Mouse (Mus musculus) gastrocnemius, postnatal 25 days (tissue): ENCODE data around the gene Tdrd5. TPM values are rescaled to one million over a fixed set of nuclear protein-coding genes. Genes with fewer than 3 reads are reported as not detected.
"Not testable (repeated sequence)": the region's sequence is repeated elsewhere in the genome, so short reads cannot be mapped to it uniquely, and the experiment has no call there.

Experiments
- DNase-seq: peaks from one replicate; pipeline ENCODE4 v3.0.0; 2022
- long read RNA-seq, 2 experiments: library from polyadenylated mRNA; stranded (forward); transcript quantifications; one replicate each; pipeline ENCODE4 v2.0.0; 2021
- total RNA-seq, 2 experiments: library from RNA; stranded (reverse); gene quantifications; 1 replicate in 1 of 2; 2 replicates in 1 of 2; pipeline ENCODE4 v1.2.3; 2021

Gene Tdrd5
- not detected for total RNA-seq
- long read RNA-seq, experiment 1 = 0 reads
- long read RNA-seq, experiment 2 = 0 reads

DNA sequence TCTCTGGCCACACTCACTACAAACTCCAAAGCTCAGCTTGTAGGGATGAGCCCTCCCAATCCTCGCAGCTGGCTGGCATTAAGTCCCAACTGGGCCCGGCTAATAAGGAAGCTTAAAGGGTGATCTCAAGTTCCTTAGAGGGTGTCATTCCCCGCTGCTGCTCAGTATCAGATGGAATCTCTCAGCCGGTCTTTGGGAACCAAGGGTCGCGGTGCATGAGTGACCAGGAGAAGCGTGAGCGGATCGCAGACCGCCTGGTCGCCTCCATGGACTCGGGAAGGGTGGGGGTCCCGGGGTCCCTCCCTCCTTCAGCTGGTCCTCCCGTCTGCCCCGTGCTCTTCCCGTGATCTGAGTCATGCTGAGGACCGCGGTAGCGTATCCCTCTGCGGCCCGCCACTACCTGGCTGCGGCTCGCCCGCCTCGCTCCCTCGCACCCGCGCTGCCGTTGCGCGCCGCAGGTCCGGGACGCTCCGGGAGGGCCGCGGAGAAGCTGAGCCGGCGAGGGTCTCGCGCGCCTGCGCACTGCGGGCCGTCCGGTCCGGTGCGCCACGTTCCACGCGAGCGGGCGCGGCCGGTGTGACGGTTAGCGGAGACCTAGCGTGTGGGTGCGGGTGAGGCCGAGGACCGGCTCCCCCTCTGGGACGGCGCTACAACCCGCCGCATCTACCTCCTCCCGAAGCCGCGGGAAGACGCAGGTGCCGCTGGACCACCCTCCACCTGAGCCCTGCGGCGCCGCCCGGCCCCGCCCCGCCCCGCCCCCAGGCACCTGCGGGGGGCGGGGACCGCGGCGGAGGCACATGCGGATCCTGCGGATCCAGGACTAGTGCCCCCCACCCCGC, at the start of gene Tdrd5:
Gene Tdrd5, minus strand, starts transcription at position 754 of the 839 bp plus-strand sequence.
- no peak for DNase-seq

DNA sequence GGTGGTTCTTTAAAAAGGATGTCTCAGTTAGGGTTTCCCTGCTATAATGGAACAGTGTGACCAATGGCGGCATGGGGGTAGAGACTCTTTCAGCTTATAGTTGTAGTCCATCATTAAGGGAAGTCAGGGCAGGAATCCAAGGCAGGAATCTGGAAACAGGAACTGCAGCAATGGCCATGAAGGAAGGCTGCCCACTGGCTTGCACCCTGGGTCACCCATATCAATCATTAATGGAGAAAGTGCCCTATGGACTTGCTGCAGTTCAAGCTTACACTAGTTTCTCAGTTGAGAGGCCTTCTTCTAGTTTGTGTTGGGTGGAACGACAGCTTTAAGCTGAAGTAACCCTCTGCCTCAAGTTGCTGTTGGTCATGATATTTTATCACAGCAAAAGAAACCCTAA, 49.0 kb upstream of the Tdrd5 start:
- DNase-seq = no peak

DNA sequence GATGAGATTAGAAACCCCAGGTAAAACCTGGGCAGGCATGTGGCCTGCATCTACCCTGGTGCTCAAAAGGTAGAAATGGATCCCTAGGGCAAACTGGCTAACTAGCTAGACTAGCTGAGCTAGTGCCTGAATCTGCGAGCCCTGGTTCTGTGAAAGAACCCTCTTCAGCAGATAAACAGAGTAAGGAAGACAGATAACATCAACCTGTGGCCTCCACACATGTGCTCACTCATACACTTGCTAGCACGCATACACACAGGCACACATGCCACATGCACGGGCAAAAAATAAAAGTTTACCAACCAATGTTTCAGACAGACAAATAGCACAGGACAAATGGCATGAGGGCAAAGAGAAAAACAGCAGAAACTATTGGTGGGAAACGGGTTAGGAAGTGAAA, 47.0 kb upstream of the Tdrd5 start:
- no peak for DNase-seq

DNA sequence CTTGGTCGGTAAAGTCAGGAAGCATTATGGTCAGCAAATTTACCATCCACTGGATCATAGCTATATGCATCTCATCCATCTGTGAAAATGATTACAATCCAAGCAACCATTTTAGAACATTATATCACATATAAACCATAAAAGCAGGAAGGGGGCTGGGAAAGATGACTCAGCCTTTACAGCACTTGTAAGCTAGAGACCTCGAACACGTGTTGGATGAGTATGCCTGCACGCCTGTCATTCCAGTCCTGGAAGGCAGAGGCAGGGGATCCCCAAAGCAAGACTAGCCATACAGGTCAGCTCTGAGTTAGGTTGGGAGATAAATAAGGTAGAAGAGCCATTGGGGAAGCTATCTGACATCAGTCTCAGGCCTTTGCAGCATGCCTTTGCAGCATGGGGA, 45.6 kb upstream of the Tdrd5 start:
- no peak for DNase-seq

DNA sequence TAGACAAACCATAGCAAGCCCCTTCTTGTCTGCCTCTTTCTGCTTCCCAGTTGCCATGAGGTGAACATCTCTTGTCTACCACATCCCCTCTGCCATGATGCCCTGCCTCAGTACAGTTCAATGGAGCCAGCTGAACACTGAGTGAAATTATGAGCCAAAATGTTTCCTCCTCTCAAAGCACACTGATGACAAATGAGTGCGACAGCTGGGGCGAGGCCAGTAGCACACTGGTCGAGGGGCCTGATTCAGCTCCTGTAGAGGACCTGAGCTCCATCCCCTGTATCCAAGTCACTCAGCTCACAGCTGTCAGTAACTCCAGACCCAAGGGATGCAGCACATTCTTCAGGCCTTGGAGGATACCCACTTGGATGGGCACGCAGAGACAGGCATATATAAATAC, 42.2 kb upstream of the Tdrd5 start:
- DNase-seq = no peak

DNA sequence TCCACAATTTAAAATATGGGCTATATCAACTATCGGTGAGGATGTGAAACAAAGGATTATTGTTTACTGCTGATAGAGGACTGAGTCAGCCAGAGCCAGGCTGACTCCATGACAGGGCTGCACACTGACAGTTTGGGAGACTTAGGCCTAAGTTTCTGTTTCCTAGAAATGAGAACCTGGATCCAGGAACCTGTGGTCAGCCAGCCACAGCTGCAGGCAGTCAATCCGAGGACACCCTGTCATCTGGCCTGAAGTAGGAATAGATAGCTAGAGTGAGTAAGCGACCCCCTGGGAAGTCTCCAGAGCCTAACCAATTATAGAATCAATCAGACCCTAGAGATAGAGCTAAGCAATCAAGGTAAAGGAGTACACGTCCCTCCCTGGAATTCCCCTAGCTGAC, 41.0 kb upstream of the Tdrd5 start:
- no peak for DNase-seq

DNA sequence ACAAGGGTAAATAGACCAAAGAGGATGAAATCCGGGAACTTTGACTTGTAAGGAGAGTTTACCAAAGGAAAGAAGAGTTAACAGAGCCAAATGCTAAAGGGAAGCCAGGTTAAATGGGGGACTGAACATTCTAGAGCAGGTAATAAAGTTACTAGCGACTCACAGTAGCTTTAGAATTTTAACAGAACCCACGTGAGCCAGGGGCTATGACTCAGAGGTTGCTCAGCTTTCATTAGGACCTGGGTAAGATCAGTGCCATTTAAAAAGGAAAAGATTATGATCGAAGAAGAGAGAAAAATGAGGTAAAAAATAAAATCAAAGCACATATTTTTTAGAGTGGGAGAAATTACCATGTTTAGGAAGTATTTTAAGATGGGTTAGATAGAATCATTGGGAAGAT, 37.4 kb upstream of the Tdrd5 start:
- DNase-seq = no peak

DNA sequence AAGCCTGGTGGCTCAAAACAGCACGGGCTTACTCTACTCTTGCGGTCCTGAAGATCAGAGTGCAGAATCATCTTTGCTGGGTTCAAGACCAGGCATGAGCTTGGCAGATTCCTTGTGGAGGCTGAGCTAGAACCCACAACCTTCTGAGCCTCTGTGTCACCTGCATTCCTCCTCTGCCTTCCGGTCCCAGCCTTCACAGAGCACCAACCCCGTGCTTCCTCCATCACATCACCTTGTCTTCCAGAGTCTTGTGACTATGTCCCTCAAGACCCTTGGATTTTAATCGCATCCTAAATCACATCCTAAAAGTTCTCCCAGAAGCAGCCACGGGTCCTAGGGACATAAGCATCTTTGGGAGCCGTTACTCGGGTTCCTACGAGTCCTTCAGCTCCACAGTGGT, 19.7 kb upstream of the Tdrd5 start:
- no peak for DNase-seq

DNA sequence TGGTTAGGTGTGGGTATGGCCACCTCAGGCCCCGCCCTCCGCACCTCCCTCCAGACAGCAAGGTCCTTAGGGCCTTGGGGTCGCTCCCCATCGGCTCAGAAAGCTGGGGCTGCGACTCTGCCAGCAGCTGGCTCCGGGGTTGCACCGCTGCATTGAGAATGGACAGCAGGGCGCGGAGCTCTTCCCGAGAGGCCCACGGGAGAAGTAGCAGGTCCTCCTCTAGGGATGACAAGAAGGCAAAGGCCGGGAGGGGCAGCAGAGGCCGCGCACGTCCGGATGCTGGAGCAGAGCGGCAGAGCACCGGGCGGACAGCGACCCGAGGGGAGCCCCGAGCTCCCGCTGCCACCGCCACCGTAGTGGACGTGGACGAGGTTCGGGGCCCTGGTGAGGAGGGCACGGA, 7.2 kb upstream of the Tdrd5 start, which contains the start of gene Nphs2:
Gene Nphs2, plus strand, starts transcription at position 98 of the 400 bp plus-strand sequence.
- no peak for DNase-seq

DNA sequence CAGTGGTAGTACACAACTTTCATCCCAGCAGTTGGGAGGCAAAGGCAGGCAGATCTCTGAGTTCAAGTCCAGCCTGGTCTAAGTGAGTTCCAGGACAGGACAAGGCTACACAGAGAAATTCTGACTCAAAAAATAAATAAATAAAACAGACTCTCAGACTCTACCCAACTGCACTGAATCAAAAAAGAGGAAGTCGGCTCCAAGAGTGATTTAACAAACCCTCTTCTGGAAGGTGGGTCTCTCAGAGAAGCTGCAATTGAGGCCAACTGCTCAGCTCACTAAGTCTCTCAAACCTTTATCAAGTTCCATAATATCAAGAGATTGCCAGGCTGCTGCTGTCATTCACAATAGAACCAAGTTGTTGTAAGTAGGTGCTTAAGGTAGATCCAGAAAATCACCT, 5.1 kb upstream of the Tdrd5 start:
- no peak for DNase-seq

DNA sequence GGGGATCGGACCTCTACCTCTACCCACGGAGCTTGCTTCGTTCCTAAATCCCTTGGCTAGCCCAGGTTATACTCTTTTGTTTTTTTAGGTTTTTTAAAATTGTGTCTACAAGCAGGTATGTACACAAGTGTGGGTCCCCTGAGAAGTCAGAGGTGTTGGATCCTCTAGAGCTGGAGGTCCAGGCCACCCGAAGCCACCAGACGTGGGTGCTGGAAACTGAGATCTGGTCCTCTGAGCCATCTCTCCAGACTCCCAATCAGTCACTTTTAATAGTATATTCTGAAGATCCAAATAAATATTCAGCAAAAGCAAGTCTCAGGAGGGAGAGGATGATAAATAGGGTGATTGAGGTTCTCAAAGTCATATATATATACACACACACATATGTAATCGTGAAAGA, 13.4 kb downstream of the Tdrd5 start:
- no peak for DNase-seq

DNA sequence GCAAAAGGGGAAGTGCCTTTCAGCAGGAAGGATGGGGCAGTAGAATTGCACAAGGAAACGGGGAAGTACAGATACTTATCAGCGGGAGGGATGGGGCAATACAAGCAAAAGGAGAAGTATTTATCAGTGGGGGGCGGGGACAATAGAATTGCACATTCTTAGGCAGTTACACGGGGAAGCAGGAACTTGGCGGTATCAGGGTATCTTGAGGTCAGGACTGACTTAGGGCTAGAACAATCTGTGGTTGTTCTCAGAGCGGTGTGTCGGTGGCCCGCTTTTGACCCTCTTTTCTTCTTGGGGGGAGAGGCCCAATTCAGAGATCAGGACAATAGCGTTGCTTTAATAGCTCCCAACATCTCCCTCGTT, 14.3 kb downstream of the Tdrd5 start:
- DNase-seq = not testable (repeated sequence)

DNA sequence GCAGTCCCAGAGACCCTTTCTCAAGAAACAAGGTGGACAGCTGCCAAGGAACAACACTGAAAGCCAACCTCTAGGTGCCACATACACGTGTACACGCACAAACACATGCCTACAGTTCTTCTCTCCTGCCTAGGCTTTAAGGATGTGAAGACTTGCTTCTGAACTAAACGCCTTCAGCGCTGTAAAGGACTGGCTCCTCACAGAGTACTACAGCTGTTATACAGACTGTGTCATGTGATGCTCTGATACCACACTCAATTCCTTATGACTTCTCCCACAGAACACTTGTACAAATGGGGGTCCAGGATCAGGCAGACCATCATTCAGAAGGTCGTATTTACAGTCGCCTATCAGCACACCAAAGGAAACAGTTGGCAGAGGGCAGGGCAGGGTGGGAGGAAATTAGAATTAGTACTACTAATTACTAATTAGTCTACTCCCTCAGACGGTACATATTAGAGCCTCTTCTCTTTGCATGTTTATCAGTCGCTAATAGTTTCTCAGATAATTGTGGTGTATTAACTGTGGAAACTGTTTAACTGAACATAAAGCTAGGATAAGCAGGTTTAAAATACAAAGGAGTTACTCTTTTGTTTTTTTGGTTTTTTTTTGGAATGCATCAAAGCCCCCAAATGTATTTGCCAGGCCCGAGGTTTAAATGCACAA, 14.8 kb downstream of the Tdrd5 start:
- DNase-seq = no peak

DNA sequence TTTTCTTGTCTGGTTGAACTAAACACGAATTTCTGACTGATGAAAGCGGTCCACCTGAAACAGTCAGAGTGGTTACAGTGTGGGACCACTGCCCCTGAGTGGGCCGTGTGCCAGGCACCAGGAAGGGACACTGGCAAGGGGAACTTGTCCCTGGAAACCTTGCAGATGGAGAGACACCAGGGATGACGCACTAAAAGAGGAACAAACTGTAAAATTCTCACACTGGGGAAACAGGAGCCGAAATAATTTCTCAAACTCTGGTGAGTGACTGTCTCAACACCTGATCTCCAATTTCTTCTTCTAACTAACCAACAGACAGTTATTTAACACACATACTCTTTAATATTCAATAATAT, 17.9 kb downstream of the Tdrd5 start:
- no peak for DNase-seq

DNA sequence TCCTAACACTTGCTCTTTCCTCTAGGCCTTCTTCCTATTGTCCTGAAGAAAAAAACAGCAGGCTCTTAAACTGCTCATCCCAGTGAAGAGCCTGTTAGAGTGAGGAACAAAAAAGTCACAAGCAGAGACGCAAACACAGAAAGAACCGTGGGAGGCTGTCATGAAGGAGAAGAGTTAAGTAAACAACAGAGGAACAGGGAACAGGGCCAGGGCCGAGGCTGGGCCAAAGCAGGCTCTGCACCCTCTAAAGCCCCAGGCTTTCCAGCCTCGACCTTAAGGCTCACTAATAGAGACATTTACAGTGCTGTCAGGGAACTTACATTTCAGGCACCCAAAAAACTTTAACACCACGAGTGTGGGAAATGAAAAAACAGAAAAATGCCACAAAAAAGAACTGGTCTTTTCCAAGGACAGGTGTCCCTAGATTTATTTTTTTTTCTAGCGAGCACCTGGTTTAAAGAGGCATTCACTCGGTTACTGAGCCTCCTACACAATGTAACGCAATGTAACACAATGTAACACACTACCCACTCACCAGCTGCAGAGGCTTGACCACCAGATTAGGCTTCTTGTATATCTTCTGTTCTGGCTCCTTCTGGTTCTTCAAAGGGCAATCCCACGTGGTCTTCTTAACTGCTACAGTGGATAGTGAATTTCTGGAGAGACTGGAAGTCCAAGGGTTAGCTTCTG, 18.5 kb downstream of the Tdrd5 start:
- DNase-seq = no peak

DNA sequence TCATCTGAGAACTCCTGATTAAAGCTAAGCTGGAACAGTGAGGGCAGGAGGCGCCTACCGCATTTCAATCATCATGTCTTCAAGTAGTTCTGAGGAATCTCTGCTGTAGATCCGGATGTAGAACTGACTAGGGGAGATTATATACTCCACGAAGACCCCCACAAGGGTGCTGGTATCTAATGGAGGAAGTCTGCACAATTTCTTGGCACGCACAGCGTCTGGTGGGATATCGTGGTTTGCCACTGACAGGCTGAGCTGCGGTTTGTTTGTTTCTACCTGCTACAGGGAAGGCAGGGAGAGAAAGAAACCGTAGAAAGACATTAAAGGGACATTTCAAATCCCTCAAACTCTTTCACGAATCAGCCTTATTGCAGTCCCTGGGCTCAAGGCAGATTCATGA, 19.3 kb downstream of the Tdrd5 start:
- no peak for DNase-seq

DNA sequence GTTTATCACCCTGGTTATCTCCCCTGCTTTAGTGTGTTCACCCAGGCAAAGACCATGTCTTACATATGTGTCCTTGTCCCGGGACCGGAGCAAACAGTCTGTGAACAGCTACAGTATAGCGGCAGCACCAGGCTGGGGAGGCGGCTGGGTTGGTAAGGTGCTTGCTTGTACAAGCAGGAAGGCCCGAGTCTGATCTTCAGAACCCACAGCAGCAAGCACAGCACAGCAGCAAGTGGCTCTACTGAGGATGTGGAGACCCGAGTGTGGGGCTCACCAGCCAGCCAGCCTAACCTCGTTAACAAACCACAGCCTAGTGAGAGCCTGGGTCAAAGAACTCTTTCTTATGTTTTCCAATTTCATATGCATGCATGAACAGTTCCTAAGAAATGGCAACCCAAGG, 23.3 kb downstream of the Tdrd5 start:
- no peak for DNase-seq

DNA sequence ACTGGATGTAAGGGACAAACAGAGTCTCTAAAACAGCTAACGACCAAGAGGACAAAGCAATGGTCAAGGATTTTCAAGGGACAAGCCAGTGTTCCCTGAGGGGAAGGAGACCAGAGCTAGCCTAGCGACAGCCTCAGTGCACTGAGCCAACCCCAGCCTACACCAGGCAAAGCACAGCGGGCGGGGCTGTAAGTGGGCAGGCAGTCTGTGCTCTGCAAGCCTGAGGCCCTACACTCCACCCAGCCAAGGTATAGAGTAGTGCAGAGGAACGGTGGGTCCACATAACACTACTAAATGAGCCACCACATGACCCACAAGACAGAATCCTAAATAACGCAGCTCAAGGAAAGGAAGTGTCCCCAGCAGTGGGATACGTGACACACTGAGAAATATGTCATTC, 29.8 kb downstream of the Tdrd5 start:
- DNase-seq = no peak

DNA sequence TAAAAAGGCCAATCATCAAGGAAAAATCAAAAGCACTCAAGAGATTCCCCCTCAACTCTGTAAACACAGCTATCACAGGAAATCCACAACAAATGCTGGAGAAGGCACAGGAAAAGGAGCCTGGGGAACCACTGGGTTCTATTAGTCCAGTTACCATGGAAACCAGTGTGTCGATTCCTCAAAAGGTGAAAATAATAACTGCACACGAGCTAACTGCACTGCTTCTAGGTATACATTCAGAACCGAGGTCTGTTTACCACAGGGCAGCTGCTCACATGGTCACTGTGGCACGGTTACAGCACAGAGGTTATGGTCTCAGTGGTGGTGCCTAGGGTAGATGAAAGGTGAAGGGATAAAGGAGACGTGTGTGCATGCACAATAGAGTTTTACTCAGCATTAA, 31.8 kb downstream of the Tdrd5 start:
- no peak for DNase-seq

DNA sequence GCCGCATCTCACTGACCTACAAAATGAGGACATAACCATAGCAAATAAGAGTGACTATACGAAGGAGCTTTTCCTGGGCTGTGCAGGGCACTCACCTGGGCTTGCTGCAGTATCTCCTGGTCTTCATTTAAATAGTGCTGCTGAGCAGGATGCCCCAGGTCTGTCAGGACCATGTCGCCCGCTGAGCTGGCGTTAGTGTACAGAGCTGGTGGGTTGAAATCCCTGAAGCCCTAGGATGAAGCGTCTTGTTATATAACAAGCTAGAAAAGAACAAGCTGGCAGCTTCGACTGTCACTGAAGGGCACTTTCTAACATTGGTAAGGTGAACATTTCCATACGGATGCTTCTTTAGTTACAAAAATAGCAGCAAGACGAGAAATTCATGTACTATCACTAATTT, 33.0 kb downstream of the Tdrd5 start:
- DNase-seq = no peak

DNA sequence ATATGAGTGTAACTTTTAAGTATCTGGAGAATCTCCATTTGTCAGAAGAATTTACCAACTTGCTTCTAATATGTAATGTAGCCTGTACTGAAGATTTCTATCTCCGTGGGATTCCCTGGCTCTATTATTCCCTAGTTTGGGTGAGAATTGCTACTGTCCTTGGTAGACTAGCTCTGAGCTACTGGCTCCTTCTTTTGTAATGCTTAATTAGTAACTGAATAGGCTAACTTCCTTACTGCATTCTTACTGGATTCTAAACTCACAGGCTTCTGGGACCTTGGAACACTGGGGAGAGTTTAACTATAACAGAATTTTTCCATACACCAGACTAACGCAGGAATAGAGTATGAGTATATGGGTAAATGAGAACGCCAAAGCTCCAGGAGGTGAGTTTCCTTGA, 34.9 kb downstream of the Tdrd5 start:
- not testable (repeated sequence) for DNase-seq

DNA sequence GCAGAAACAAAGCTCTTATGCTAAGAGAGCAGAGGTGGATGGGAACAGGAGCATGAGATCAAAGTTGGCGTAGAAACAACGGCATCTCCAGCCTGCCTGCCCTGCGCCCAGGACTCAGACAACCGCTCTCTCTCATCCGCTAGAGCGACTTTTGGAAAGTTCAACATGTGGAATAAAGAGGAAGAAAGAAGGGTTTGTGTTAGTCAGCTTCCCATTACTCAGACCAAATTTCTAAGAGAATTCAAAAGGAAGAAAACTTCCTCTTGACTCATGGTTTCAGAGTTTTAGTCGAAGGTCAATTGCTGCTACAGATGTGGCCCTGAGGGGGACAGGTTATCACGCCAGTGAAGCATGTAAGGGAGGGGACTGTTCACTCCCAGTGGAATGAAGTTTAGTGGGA, 39.5 kb downstream of the Tdrd5 start:
- no peak for DNase-seq

DNA sequence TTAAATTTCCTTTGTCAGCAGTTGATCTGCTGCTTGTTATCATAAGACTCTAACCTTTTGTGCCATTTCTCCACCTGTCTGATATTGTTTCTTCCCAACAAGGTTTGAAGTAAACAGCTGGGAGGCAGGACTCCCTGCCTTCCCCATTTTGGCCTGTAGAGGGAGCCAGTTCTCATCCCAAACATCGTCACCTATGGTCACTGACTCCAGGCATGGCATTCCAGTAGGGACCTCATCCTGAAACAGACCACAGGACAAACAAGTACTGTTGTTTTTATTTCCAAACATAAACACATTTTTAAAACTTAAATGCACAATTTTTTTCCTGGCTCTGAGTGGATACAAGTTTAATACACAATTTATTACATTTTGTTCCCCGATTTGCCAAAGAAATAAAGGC, 40.1 kb downstream of the Tdrd5 start:
- DNase-seq = peak; percentile 19
